Mouse (Mus musculus) olfactory bulb, adult 2 months (tissue): ENCODE results near the gene Hbp1.

Experiments
- CTCF ChIP-seq: fragments of 200-500 bp; IDR thresholded peaks from 2 replicates; pipeline ENCODE4 v1.5.1; 2012; ENCODE audit warnings: low read depth, mild to moderate bottlenecking, low read length, moderate library complexity; ENCODE audit not compliant: insufficient read depth
- POLR2A ChIP-seq: fragments of 200-500 bp; IDR thresholded peaks from 2 replicates; pipeline ENCODE4 v1.6.1; 2012; ENCODE audit warnings: mild to moderate bottlenecking, low read depth, low read length, moderate library complexity; ENCODE audit not compliant: insufficient read depth

GRCm38 (mm10) chr12:31882736-31883135 is 67.6 kb downstream of the Hbp1 start:
- TF ChIP-seq CTCF, result no peak
- TF ChIP-seq POLR2A, result no peak
